Mouse (Mus musculus) bone marrow, adult 2 months (tissue): ENCODE measurements around the gene Pnmal1. TPM values are rescaled to one million over a fixed set of nuclear protein-coding genes. Genes with fewer than 3 reads are reported as not detected.

Experiments used
- H3K27ac ChIP-seq: fragments of 200-500 bp; 2 replicates; pipeline ENCODE4 v1.5.1; 2012; ENCODE audit warnings: low read depth, mild to moderate bottlenecking, control low read depth, inconsistent platforms, low read length; ENCODE audit not compliant: control insufficient read depth, poor library complexity, insufficient read depth
- H3K4me1 ChIP-seq: fragments of 200-500 bp; 2 replicates; pipeline ENCODE4 v1.6.1; 2011; ENCODE audit warnings: low read length; ENCODE audit not compliant: control insufficient read depth, insufficient read depth
- H3K4me3 ChIP-seq: fragments of 200-500 bp; replicated peaks from 2 replicates; pipeline ENCODE3; 2011; ENCODE audit warnings: mild to moderate bottlenecking, low read depth, low read length, control low read depth; ENCODE audit not compliant: control insufficient read depth
- CTCF ChIP-seq: fragments of 200-500 bp; IDR thresholded peaks from 2 replicates; pipeline ENCODE4 v1.5.1; 2011; ENCODE audit warnings: low read length, control low read depth; ENCODE audit not compliant: control insufficient read depth, insufficient read depth
- POLR2A ChIP-seq: fragments of 200-500 bp; IDR thresholded peaks from 2 replicates; pipeline ENCODE4 v1.6.1; 2011; ENCODE audit warnings: low read depth, mild to moderate bottlenecking, control low read depth, low read length, borderline replicate concordance; ENCODE audit not compliant: control insufficient read depth
- WGBS: fragments of 180-500 bp; shearing (Covaris S2); methylation state at CpG from one replicate; pipeline ENCODE4 v1.1.7; 2018; 5-methylcytosine and 5-hydroxymethylcytosine counted together
- polyA plus RNA-seq: library from polyadenylated mRNA; stranded (reverse); fragments of >200 nt; gene quantifications from 2 replicates; pipeline ENCODE4 v1.2.4, GENCODE M21; 2011; ENCODE audit warnings: low replicate concordance; ENCODE audit not compliant: missing spikeins, insufficient read depth, insufficient read length

Gene Pnmal1
- not detected in 2 replicates for polyA plus RNA-seq

GRCm38 (mm10) chr7:16959539-16960187 is at the start of gene Pnmal1:
Gene Pnmal1 (plus strand): TSS chr7:16959679.
- H3K27ac ChIP-seq = no peak within 1 kb of the TSS
- TF ChIP-seq POLR2A (no peak), CTCF (no peak)
- 62% methylated on average over 17 of the region's 17 CpGs for WGBS
- H3K4me3 ChIP-seq = no peak within 1 kb of the TSS
- no peaks in the 10 kb centered on the region for H3K4me1 ChIP-seq

- WGBS = 6% methylated on average over 10 of the region's 10 CpGs
- Histone ChIP-seq H3K4me1 (peaks cover 13% of the 10 kb centered on the region), H3K4me3 (peak overlapping the region; percentile 4), H3K27ac (peak overlapping the region; percentile 92)
- TF ChIP-seq CTCF = no peak
- TF ChIP-seq POLR2A = no peak
These were observed 49.6 kb upstream of the Pnmal1 start for GRCm38 (mm10) chr7:16909909-16910308.

- H3K27ac ChIP-seq = peak overlapping the region; percentile 18; the same call in 1 of the 2 replicates
- H3K4me3 ChIP-seq = no peak overlapping the region
- peaks cover 8% of the 10 kb centered on the region for H3K4me1 ChIP-seq
- WGBS = 40% methylated on average over 3 of the region's 3 CpGs
- TF ChIP-seq CTCF (no peak), POLR2A (no peak)
These were observed 47.6 kb upstream of the Pnmal1 start for GRCm38 (mm10) chr7:16911904-16912303.

GRCm38 (mm10) chr7:16912360-16912759 is 47.1 kb upstream of the Pnmal1 start:
- peak overlapping the region; percentile 18; the same call in 1 of the 2 replicates for H3K27ac ChIP-seq
- 48% methylated on average over 6 of the region's 6 CpGs for WGBS
- no peak for TF ChIP-seq POLR2A
- TF ChIP-seq CTCF = no peak
- H3K4me1 ChIP-seq = peaks cover 3% of the 10 kb centered on the region
- no peak overlapping the region for H3K4me3 ChIP-seq

- Histone ChIP-seq H3K4me3 (no peak overlapping the region), H3K27ac (no peak overlapping the region), H3K4me1 (peaks cover 2% of the 10 kb centered on the region; the same call in 1 of the 2 replicates)
- 32% methylated on average over 10 of the region's 10 CpGs for WGBS
- TF ChIP-seq POLR2A (no peak), CTCF (peak; percentile 89)
These were observed 45.5 kb upstream of the Pnmal1 start for GRCm38 (mm10) chr7:16913806-16914452.

GRCm38 (mm10) chr7:16914453-16915343 is 44.8 kb upstream of the Pnmal1 start:
- H3K27ac ChIP-seq = no peak overlapping the region
- no peak for TF ChIP-seq POLR2A
- TF ChIP-seq CTCF = no peak
- WGBS = 90% methylated on average over 18 of the region's 18 CpGs
- H3K4me1 ChIP-seq = peaks cover 3% of the 10 kb centered on the region
- H3K4me3 ChIP-seq = no peak overlapping the region

- Histone ChIP-seq H3K4me3 (no peak overlapping the region), H3K4me1 (peaks cover 3% of the 10 kb centered on the region), H3K27ac (no peak overlapping the region)
- TF ChIP-seq CTCF (no peak), POLR2A (no peak)
- 95% methylated on average over 32 of the region's 32 CpGs for WGBS
These were observed 43.8 kb upstream of the Pnmal1 start for GRCm38 (mm10) chr7:16915461-16916340.
